Mouse (Mus musculus): ENCODE data around the gene Cabp5. TPM values are rescaled to one million over a fixed set of nuclear protein-coding genes. Genes with fewer than 3 reads are reported as not detected.

The Cabp5 gene
- not detected in 2 replicates for polyA plus RNA-seq (2015; fragmentation: Nextera tagmentation; extraction: Ambion mirVana)

GRCm38 (mm10) chr7:13397832-13398231 lies at the start of gene Cabp5:
TSS of gene Cabp5 (plus strand) at chr7:13398132.

GRCm38 (mm10) chr7:13450541-13450940 lies 52.6 kb downstream of the Cabp5 start, which contains the start of gene Bsph1:
TSS of gene Bsph1 (plus strand) at chr7:13450841.

Other genes starting within 250 kb of the Cabp5 start
- not detected in 2 replicates for gene Vmn1r88, start 238.6 kb upstream of the Cabp5 start, polyA plus RNA-seq (2015; fragmentation: Nextera tagmentation; extraction: Ambion mirVana)
- gene Vmn1r89, start 185.1 kb upstream of the Cabp5 start, polyA plus RNA-seq (2015; fragmentation: Nextera tagmentation; extraction: Ambion mirVana): not detected in 2 replicates
- gene Lig1, start 120.8 kb upstream of the Cabp5 start, polyA plus RNA-seq (2015; fragmentation: Nextera tagmentation; extraction: Ambion mirVana): 33.7 and 37.7 TPM in 2 replicates
- 5.1 and 6.0 TPM in 2 replicates for gene Zswim9, start 119.4 kb upstream of the Cabp5 start, polyA plus RNA-seq (2015; fragmentation: Nextera tagmentation; extraction: Ambion mirVana)
- 0.25 and 0.31 TPM in 2 replicates for gene Pla2g4c, start 73.5 kb upstream of the Cabp5 start, polyA plus RNA-seq (2015; fragmentation: Nextera tagmentation; extraction: Ambion mirVana)
- not detected in 2 replicates for gene Bsph1, start 52.7 kb downstream of the Cabp5 start, polyA plus RNA-seq (2015; fragmentation: Nextera tagmentation; extraction: Ambion mirVana)
- not detected in 2 replicates for gene Bsph2, start 172.9 kb downstream of the Cabp5 start, polyA plus RNA-seq (2015; fragmentation: Nextera tagmentation; extraction: Ambion mirVana)
- not detected in 2 replicates for gene Sult2a5, start 225.8 kb downstream of the Cabp5 start, polyA plus RNA-seq (2015; fragmentation: Nextera tagmentation; extraction: Ambion mirVana)